8 mouse cellular contexts compared by ENCODE assay signal in genomic region chr12:95691961-95692767, GRCm38 (mm10). TPM values are rescaled to one million over a fixed set of nuclear protein-coding genes. Genes with fewer than 3 reads are reported as not detected.
DNase-seq lines count a peak whose midpoint lies in the region; ATAC-seq lines count a peak whose summit lies in the region.

Flrt2 (plus strand) TSS chr12:95692226.

- 0 out of 2 replicates have a peak, but pooled peaks have one; percentile 4 for ATAC-seq in forebrain, embryonic 16.5 days
- no peak for ATAC-seq in hindbrain, embryonic 12.5 days (ENCODE audit: low FRiP score)
- ATAC-seq in midbrain, embryonic 12.5 days (ENCODE audit: low FRiP score, low read depth) = no peak

- H3K9ac ChIP-seq in forebrain, embryonic 16.5 days (replicated peaks; ENCODE audit: low read depth, low read length) = peak within 1 kb of the TSS; percentile 79
- H3K9ac ChIP-seq in hindbrain, embryonic 12.5 days = peak within 1 kb of the TSS; percentile 87
- H3K9ac ChIP-seq in midbrain, embryonic 12.5 days (replicated peaks) = peak within 1 kb of the TSS; percentile 51

- H3K9me3 ChIP-seq in forebrain, embryonic 16.5 days (ENCODE audit: control insufficient read depth, low read length) = no peaks in the 10 kb centered on the region
- no peaks in the 10 kb centered on the region for H3K9me3 ChIP-seq in hindbrain, embryonic 12.5 days (replicated peaks)
- H3K9me3 ChIP-seq in midbrain, embryonic 12.5 days = no peaks in the 10 kb centered on the region

- intact Hi-C loops in left cerebral cortex, postnatal 25 days (cut with DNase I) = loop anchor here (2.0 to 5.0 kb wide), 6 partner anchors 205 to 1527 kb away; no protein-coding TSS in a partner anchor

- no peaks in the 10 kb centered on the region for H3K36me3 ChIP-seq in forebrain, embryonic 16.5 days (ENCODE audit: control insufficient read depth, insufficient read depth)
- H3K36me3 ChIP-seq in hindbrain, embryonic 12.5 days = no peaks in the 10 kb centered on the region
- H3K36me3 ChIP-seq in midbrain, embryonic 12.5 days = no peaks in the 10 kb centered on the region

- H3K4me2 ChIP-seq in forebrain, embryonic 16.5 days (ENCODE audit: low read length) = peak within 1 kb of the TSS; percentile 64
- peak within 1 kb of the TSS; percentile 74 for H3K4me2 ChIP-seq in hindbrain, embryonic 12.5 days (replicated peaks)
- H3K4me2 ChIP-seq in midbrain, embryonic 12.5 days (replicated peaks) = peak within 1 kb of the TSS; percentile 84

- peak within 1 kb of the TSS; percentile 93 for H3K27ac ChIP-seq in forebrain, embryonic 16.5 days (ENCODE audit: low read length)
- peak within 1 kb of the TSS; percentile 3; the same call in 1 of the 2 replicates for H3K27ac ChIP-seq in hindbrain, embryonic 12.5 days
- H3K27ac ChIP-seq in midbrain, embryonic 12.5 days (replicated peaks) = no peak within 1 kb of the TSS

- WGBS in forebrain, embryonic 16.5 days = 0% methylated on average over 32 of the region's 32 CpGs
- under 1% methylated on average over 32 of the region's 32 CpGs for WGBS in hindbrain, embryonic 12.5 days
- under 1% methylated on average over 32 of the region's 32 CpGs for WGBS in midbrain, embryonic 12.5 days

- H3K27me3 ChIP-seq in forebrain, embryonic 16.5 days (replicated peaks; ENCODE audit: control insufficient read depth, insufficient read depth, low read length) = no peaks in the 10 kb centered on the region
- peaks cover 23% of the 10 kb centered on the region for H3K27me3 ChIP-seq in hindbrain, embryonic 12.5 days
- H3K27me3 ChIP-seq in midbrain, embryonic 12.5 days = peaks cover 34% of the 10 kb centered on the region

- DNase-seq in 416B (ENCODE audit: low read depth) (peak; percentile 87), ZHBTc4 (ENCODE audit: low read depth, low spot score) (peak; percentile 41)
- peak; percentile 54 to 86 for DNase-seq in left cerebral cortex, postnatal 25 days (ENCODE audit: low spot score in 2 of 2)
- peak; percentile 65 for DNase-seq in testis, postnatal 10 days (ENCODE audit: low spot score)
- DNase-seq in cerebellum, adult 11 months = no peak

- peak within 1 kb of the TSS; percentile 67 for H3K4me3 ChIP-seq in forebrain, embryonic 16.5 days (replicated peaks; ENCODE audit: low read length)
- peak within 1 kb of the TSS; percentile 75 for H3K4me3 ChIP-seq in hindbrain, embryonic 12.5 days
- H3K4me3 ChIP-seq in midbrain, embryonic 12.5 days = peak within 1 kb of the TSS; percentile 75

- H3K4me1 ChIP-seq in forebrain, embryonic 16.5 days (replicated peaks; ENCODE audit: control insufficient read depth, insufficient read depth, low read length) = peaks cover 16% of the 10 kb centered on the region
- peaks cover 8% of the 10 kb centered on the region for H3K4me1 ChIP-seq in hindbrain, embryonic 12.5 days
- peaks cover 35% of the 10 kb centered on the region for H3K4me1 ChIP-seq in midbrain, embryonic 12.5 days

RNA-seq across cellular contexts. Expression of gene Flrt2, which starts in this region (rescaled TPM):
- polyA plus RNA-seq in forebrain, embryonic 16.5 days (2015; fragmentation: Nextera tagmentation; extraction: Ambion mirVana) = 36.3 and 43.9 TPM in 2 replicates
- polyA plus RNA-seq in hindbrain, embryonic 12.5 days (2016; fragmentation: Nextera tagmentation; extraction: Ambion mirVana) = 50.9 and 61.4 TPM in 2 replicates
- 10 to 100 TPM; 67.2 to 78.8 TPM for total RNA-seq in left cerebral cortex, postnatal 25 days (2021)
- 28.9 and 31.6 TPM in 2 replicates for polyA plus RNA-seq in midbrain, embryonic 12.5 days (2016; fragmentation: Nextera tagmentation; extraction: Ambion mirVana)
